Mouse (Mus musculus) NIH3T3 (cell line): ENCODE results near the gene Olfr476.
"Not testable (repeated sequence)": the region's sequence is repeated elsewhere in the genome, so short reads cannot be mapped to it uniquely, and the experiment has no call there.

ENCODE experiments used
- DNase-seq: peaks from one replicate; pipeline ENCODE4 v3.0.0-alpha.2; 2012; ENCODE audit warnings: low read depth

Olfr476 gene

DNA sequence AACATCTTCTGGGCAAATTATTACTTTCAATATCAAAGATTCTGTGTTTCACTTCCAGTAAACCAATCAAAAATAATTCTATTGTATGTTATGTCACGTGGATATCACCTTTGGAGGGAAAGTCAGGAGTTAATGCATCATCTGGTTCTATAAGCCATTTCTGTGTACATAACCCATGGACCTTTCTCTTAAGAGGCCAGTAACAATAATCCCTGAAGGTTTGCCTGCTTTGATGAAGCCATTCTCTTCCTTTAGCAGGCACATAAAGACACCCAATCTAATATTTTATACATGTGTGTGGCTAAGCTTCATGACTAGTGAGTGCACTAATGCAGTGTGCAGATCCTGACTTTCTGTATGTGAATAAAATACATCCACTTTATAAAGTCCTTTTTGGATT is at the start of gene Olfr476:
Gene Olfr476, plus strand, starts transcription at position 301 of the 400 bp plus-strand sequence.
- DNase-seq: no peak

DNA sequence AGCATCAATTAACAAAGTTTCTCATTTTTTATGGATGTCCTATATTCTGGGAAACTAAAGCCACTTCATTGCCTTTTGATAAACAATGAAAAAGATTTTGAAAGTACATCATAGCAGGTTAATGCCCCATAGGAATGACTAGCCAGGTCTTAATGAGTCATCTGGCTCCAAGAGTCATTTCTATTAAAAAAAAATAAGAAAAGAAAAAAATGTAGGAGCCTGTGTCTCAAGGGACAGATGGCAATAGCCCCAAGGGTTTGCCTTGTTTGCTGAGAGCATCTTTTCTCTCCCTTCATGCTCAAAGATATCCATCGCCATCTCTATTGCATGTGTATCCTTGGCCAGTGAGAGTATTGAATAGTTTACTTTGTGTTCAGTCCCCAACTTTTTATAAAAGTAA is 34.5 kb upstream of the Olfr476 start, which contains the start of gene Olfr473:
Gene Olfr473, plus strand, starts transcription at position 301 of the 400 bp plus-strand sequence.
- no peak for DNase-seq

DNA sequence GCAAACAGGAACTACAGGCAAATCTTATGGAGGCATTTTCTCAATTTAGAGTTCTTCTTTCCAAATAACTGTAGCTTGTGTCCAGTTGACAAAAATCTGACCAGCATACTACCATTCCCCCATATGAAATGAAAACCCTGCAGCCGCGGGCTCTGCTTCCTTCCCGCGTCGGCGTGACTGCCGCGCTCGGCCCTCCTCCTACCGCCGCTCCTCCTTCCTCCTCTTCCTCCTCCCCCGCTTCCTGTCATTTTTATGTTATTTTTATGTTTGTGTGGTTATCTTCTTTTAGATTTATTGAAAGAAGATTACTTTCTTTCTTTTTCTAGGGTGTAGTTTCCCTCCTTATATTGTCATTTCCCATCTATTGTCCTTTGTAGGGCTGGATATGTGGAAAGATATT is 12.1 kb upstream of the Olfr476 start:
- not testable (repeated sequence) for DNase-seq

DNA sequence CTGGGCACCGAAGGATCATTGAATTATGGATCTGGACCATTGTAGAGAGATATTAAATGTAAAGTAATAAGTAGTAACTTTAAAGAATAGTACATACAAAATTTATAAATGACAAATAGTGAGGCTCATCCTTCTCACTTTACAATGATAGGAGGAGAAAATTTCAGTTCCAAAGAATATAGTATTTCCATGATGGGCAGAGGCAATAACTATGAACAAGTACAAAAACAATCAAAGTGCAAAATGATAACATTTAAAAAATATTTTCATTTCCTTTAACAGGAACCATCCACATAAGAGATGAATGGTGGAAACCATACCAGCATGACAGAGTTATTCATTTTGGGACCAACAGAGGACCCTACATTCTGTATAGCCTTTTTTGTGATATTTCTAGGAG is 10.3 kb upstream of the Olfr476 start, which contains the start of gene Olfr474:
Gene Olfr474, plus strand, starts transcription at position 301 of the 400 bp plus-strand sequence.
- no peak for DNase-seq

DNA sequence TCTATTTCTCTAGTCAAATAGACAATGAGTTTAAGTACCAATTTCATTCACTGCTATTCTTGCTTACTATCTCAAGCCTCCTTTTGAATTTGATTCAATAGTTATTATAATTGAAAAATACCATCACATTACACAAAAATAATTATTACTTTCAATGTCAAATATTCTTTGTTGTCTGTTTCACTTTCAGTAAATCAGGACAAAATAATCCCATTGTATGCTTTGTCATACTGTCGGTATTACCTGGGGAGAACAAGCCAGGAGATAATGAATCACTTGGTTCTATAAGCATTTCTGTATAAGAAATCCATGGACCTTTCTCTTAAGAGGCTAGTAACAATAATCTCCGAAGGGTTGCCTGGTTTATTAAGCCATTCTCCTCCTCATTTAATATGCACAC is 21.8 kb downstream of the Olfr476 start, which contains the start of gene Olfr477:
Gene Olfr477, plus strand, starts transcription at position 301 of the 400 bp plus-strand sequence.
- DNase-seq: no peak

DNA sequence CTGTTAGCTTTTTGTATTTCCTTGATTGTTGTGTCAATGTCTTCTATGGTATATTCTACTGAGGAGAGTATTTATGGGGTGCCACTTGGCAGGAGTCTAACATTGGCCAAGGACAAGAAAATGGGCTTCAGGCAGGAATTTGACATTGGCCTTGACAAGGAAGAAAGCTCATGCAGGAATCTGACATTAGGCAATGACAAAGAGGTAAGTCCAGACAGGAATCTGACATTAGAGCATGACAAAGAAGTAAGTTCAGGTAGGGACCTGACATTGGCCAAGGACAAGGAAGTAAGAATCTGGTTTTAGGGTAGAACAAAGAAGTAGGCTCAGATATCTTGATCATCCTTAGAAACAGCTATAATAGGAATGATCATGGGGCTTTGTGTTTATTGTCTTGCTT is 49.7 kb downstream of the Olfr476 start:
- DNase-seq: not testable (repeated sequence)
